Mouse (Mus musculus) heart, adult 10 weeks (tissue): ENCODE results near the gene 2410002F23Rik. TPM values are rescaled to one million over a fixed set of nuclear protein-coding genes. Genes with fewer than 3 reads are reported as not detected.

ENCODE experiments used
- polyA plus RNA-seq: library from polyadenylated mRNA; stranded (reverse); fragments of 350-450 nt; fragmentation: Illumina TruSeq; extraction: RNeasy Lipid Tissue Mini Kit (QIAGEN cat#74804); gene quantifications from one replicate; pipeline ENCODE4 v1.2.3, GENCODE M21; 2014; ENCODE audit warnings: low read depth, low replicate concordance

The 2410002F23Rik gene
- 18.5 TPM for polyA plus RNA-seq

DNA sequence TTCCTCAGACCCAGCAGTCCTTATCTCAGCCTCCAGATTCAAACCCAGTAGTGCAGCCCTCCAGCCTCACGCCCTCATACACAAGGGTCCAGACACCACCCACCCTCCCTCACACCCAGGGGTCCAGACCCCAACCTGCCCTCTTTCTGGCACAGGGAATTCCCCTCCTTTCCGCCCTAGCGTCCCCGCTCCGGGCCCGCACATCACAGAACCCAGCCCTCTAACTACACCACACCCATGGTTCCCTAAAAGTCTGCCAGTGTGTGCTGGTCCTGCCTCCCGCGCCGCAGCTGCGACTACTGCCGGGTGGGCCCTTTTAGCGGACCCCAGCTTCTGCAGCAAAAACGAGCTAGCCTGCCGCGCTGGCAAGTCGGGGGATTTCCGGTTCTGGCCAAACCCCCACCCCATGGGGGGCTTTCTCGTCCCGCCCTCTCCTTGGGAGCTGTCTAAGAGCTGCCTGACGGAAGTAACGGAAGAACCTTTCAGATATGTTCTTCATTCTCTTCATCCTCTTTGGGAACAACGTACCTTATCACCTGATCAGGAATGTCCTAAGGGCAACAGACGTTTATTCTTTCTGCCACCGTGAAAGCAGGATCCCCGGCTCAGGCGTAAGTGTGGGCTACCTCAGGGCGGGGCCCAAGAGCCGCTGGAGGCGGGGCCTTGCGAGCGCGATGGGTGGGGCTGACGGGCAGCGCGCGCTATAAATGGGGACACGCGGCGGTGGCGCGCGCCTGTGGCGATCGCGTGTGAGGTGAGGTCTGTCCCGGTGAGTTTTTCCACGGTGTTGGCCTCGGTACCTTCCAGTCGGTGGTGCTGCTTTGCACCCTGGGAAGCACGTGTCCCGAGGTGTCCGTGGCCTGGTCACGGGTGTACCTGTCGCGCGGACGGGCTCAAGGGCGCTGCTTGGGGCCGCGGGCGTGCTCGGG is at the start of gene 2410002F23Rik, which contains the start of gene 1700028J19Rik:
2410002F23Rik (plus strand) TSS at position 668 of the 929 bp plus-strand sequence.
1700028J19Rik (minus strand) TSS at position 641 of the 929 bp plus-strand sequence.

DNA sequence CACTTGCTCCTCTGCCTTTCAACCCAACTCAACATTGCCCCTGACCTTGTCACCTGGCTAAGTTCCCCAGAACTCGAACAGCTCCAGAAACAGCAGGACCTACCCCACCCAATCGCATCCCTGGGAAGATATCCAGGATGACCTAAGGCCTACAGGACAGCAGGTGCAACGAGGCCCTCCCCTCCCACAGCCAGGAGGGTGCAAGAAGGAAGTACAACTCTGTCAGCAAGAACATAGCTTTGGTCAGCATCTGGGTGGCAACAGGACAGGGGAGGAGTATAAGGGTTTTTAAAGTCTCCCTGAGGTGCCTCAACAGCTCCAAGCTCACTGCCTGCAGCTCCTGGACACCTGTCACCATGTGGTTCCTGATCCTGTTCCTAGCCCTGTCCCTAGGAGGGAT is 48.6 kb upstream of the 2410002F23Rik start, which contains the start of gene Klk1b3:
Klk1b3 (plus strand) TSS at position 301 of the 400 bp plus-strand sequence.

DNA sequence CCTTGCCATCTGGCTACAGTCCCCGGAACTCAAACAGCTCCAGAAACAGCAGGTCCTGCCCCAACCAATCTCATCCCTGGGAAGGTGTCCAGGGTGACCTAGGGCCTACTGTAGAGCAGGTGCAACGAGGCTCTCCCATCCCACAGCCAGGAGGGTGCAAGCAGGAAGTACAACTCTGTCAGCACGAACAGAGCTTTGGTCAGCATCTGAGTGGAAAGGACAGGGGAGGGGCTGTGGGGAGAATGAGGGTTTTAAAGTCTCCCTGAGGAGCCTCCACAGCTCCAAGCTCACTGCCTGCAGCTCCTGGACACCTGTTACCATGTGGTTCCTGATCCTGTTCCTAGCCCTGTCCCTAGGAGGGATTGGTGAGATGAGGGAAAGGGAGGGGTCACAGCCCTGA is 39.4 kb upstream of the 2410002F23Rik start, which contains the start of gene Klk1b4:
Klk1b4 (plus strand) TSS at position 301 of the 400 bp plus-strand sequence.

DNA sequence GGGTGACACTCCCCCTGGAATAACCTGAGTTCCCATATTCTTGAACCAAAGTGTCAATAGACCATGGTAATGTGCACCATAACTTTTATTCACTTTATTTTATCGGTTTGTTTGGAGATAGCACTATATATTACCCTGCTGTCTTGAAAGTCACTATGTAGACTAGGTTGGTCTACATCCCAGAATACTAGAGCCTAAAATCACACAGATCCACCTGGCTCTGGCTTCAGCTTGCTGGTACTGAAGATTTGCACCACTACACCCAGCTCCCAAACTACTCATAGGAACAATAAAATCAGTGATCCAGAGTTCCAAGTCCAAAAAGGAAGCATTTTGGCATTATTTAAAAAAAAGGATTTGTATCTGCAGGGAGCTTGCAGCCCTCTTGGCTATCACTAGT is 30.9 kb upstream of the 2410002F23Rik start, which contains the start of gene Klk1b5:
Klk1b5 (plus strand) TSS at position 301 of the 400 bp plus-strand sequence.

DNA sequence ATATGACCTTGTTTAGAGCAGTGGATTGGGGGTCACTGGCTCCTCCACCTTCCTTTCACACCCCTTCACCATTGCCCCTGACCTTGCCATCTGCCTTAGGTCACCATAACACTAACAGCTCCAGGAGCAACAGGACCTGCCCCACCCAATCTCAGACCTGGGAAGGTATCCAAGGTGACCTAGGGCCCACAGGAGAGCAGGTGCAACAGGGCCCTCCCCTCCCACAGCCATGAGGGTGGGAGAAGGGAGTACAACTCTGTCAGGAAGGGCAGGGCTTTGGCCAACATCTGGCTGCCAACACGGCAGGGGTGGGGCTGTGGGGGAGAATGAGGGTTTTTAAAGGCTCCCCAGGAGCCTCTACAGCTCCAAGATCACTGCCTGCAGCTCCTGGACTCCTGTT is 21.4 kb upstream of the 2410002F23Rik start, which contains the start of gene Klk1:
Klk1 (plus strand) TSS at position 285 of the 400 bp plus-strand sequence.

DNA sequence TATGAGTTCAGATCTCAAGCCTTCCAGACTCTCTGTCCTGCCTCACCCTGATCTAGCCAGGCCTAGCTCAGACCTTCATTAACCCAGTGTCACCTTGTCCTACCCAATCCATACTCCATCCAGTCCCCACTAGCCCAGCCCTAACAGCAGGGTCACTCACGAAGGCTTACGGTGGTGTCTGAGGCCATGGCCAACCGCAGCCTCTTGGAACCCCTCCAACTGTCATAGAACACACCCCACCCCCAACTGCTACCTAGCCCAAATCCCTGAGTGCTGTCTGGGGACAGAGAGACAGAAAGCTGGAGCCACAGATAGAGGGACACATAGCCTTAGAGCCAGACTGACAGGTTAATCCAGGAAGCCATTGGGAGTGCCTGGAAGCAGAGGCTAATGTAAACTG is 10.6 kb upstream of the 2410002F23Rik start, which contains the start of gene Gm36864:
Gm36864 (plus strand) TSS at position 269 of the 400 bp plus-strand sequence.

DNA sequence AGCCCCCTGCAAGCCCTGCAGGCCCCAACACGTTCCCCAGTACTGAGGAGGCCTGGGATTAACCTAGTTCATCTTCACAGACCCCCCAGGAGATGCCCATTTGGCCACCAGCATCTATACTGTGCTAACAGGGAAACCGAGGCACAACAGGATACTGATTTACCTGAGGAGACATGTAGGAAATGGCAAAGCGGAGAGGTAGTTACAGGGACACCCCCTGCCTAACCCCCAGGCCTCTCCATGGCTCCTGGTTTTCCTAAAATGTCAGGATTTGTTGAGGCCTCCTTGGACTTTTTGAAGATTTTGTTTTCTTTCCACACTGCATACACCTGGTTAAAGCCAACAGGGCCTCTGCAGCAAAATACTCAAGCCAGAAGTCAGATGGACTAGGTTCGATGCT is 10.8 kb downstream of the 2410002F23Rik start, which contains the start of gene Acp4:
Acp4 (minus strand) TSS at position 101 of the 400 bp plus-strand sequence.

DNA sequence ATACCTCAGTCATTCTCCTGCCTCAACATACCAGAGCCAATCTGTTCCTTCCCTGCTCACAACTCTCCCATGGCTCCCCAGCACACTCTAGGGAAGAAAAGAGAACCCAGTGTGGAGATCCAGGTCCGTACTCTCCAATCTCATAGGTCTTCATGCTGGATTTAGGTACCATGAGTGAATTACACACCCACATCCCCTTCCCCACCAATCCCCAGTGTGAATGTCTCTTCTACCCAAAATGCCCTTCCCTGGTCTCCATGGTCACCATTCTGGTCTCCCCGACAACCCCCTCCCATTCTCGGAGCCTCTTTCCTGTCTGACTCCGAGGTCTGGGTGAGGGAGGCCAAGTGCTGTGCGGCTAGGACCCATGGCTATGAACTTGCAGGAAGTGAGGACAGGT is 14.6 kb downstream of the 2410002F23Rik start, which contains the start of gene Gm15517:
Gm15517 (plus strand) TSS at position 301 of the 400 bp plus-strand sequence.

Other genes starting within 250 kb of the 2410002F23Rik start
- 0.45 TPM for gene Klk1b26, start 234.6 kb upstream of the 2410002F23Rik start, polyA plus RNA-seq
- gene Klk1b27, start 194.4 kb upstream of the 2410002F23Rik start, polyA plus RNA-seq = not detected
- not detected for gene Klk1b21, start 144.4 kb upstream of the 2410002F23Rik start, polyA plus RNA-seq
- gene Klk1b22, start 134.0 kb upstream of the 2410002F23Rik start, polyA plus RNA-seq = not detected
- not detected for gene Klk1b16, start 110.0 kb upstream of the 2410002F23Rik start, polyA plus RNA-seq
- gene Klk1b24, start 58.5 kb upstream of the 2410002F23Rik start, polyA plus RNA-seq = not detected
- gene Klk1b3, start 48.5 kb upstream of the 2410002F23Rik start, polyA plus RNA-seq = not detected
- gene Klk1b4, start 39.3 kb upstream of the 2410002F23Rik start, polyA plus RNA-seq = not detected
- gene Klk1b5, start 30.8 kb upstream of the 2410002F23Rik start, polyA plus RNA-seq = not detected
- gene Klk1, start 21.4 kb upstream of the 2410002F23Rik start, polyA plus RNA-seq = not detected
- not detected for gene Gm36864, start 10.5 kb upstream of the 2410002F23Rik start, polyA plus RNA-seq
- 0.68 TPM for gene 1700028J19Rik, start within 50 bp of the 2410002F23Rik start, polyA plus RNA-seq
- gene Acp4, start 10.7 kb downstream of the 2410002F23Rik start, polyA plus RNA-seq = not detected
- not detected for gene Gm15517, start 14.7 kb downstream of the 2410002F23Rik start, polyA plus RNA-seq
- gene Clec11a, start 60.2 kb downstream of the 2410002F23Rik start, polyA plus RNA-seq = 1.3 TPM
- 1.0 TPM for gene Shank1, start 63.5 kb downstream of the 2410002F23Rik start, polyA plus RNA-seq
- gene Syt3, start 137.4 kb downstream of the 2410002F23Rik start, polyA plus RNA-seq = 2.6 TPM
- not detected for gene 1700008O03Rik, start 139.1 kb downstream of the 2410002F23Rik start, polyA plus RNA-seq
- 11.4 TPM for gene Lrrc4b, start 182.3 kb downstream of the 2410002F23Rik start, polyA plus RNA-seq
- gene Aspdh, start 218.7 kb downstream of the 2410002F23Rik start, polyA plus RNA-seq = 0.73 TPM
- gene Josd2, start 221.3 kb downstream of the 2410002F23Rik start, polyA plus RNA-seq = 151 TPM
- 83.3 TPM for gene Emc10, start 249.8 kb downstream of the 2410002F23Rik start, polyA plus RNA-seq
- gene Fam71e1, start 249.9 kb downstream of the 2410002F23Rik start, polyA plus RNA-seq = 2.0 TPM